17 mouse cellular contexts compared by ENCODE assay signal in the genomic region with DNA sequence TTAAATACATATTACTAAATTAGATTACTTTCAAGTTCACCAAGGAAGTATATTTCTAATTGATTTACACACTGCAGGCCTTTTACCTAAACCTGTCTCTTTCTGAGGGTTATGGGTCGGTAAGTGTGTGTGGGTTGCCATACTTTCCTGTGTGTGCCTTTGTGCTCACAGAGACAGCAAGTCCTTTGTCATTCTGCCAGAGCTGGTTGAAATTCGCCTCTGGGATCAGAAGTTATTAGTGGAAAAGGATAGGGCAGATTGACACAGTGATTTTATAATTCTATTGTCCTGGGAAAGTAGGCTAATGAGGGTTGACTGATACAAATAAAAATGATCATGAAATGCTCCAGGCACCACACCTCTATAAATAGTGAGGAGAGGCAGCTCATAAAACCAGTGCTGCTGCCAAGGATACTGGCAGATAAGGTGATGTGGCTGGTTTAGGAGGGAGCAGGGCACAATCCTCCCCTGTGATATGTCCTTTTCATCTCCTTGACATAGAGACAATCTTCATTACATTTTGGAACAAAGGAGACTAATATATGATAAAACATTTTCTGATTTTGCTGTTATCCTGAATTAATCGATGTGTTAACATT.
DNase-seq lines count a peak whose midpoint lies in the region; ATAC-seq lines count a peak whose summit lies in the region.
"Had no signal": no experiment of that assay in that cellular context is flagged by ENCODE, and none has a peak within 500 bp of the region (broad histone marks: within the 10 kb centered on the region; RNA-seq: fewer than 3 reads in every experiment).

No protein-coding gene starts in this region.

- no peaks in the 10 kb centered on the region for H3K4me1 ChIP-seq in midbrain, embryonic 13.5 days (replicated peaks)
- no peaks in the 10 kb centered on the region for H3K4me1 ChIP-seq in midbrain, embryonic 10.5 days
- no peaks in the 10 kb centered on the region for H3K4me1 ChIP-seq in midbrain, embryonic 16.5 days (ENCODE audit: control insufficient read depth, insufficient read depth, low read length)
- H3K4me1 ChIP-seq: embryonic facial prominence, embryonic 13.5 days; forebrain, embryonic 13.5 days; limb, embryonic 13.5 days had no signal

- H3K9me3 ChIP-seq in midbrain, embryonic 13.5 days: no peaks in the 10 kb centered on the region
- H3K9me3 ChIP-seq in midbrain, embryonic 10.5 days (replicated peaks): no peaks in the 10 kb centered on the region
- H3K9me3 ChIP-seq in midbrain, embryonic 16.5 days (replicated peaks; ENCODE audit: control insufficient read depth, low read length, poor library complexity, severe bottlenecking): no peaks in the 10 kb centered on the region
- H3K9me3 ChIP-seq: embryonic facial prominence, embryonic 13.5 days; forebrain, embryonic 13.5 days; limb, embryonic 13.5 days had no signal

- ATAC-seq in cerebellum, adult (ENCODE audit: insufficient number of reproducible peaks, low FRiP score, low TSS enrichment): peak; percentile 78
- ATAC-seq in midbrain, embryonic 13.5 days: peak; percentile 67; the same call in 1 of the 2 replicates
- ATAC-seq in midbrain, embryonic 16.5 days: peak; percentile 70
- ATAC-seq: forebrain, embryonic 13.5 days; liver, postnatal 0 days had no signal

- H3K9ac ChIP-seq in midbrain, embryonic 13.5 days (replicated peaks): no peak overlapping the region
- no peak overlapping the region for H3K9ac ChIP-seq in midbrain, embryonic 16.5 days (ENCODE audit: low read depth, low read length)
- H3K9ac ChIP-seq: embryonic facial prominence, embryonic 13.5 days; forebrain, embryonic 13.5 days; limb, embryonic 13.5 days; liver, postnatal 0 days had no signal

- no peaks in the 10 kb centered on the region for H3K36me3 ChIP-seq in midbrain, embryonic 13.5 days
- no peaks in the 10 kb centered on the region for H3K36me3 ChIP-seq in midbrain, embryonic 10.5 days
- no peaks in the 10 kb centered on the region for H3K36me3 ChIP-seq in midbrain, embryonic 16.5 days (ENCODE audit: control insufficient read depth, insufficient read depth, low read length)
- H3K36me3 ChIP-seq: embryonic facial prominence, embryonic 13.5 days; limb, embryonic 13.5 days had no signal

- no peak overlapping the region for H3K4me2 ChIP-seq in midbrain, embryonic 13.5 days (replicated peaks)
- H3K4me2 ChIP-seq in midbrain, embryonic 16.5 days (ENCODE audit: low read length): no peak overlapping the region
- H3K4me2 ChIP-seq: embryonic facial prominence, embryonic 13.5 days; forebrain, embryonic 13.5 days; limb, embryonic 13.5 days had no signal

- no peaks in the 10 kb centered on the region for H3K27me3 ChIP-seq in midbrain, embryonic 13.5 days
- no peaks in the 10 kb centered on the region for H3K27me3 ChIP-seq in midbrain, embryonic 10.5 days (ENCODE audit: low read depth, poor library complexity, severe bottlenecking)
- H3K27me3 ChIP-seq in midbrain, embryonic 16.5 days (ENCODE audit: control insufficient read depth, insufficient read depth, low read depth, low read length): no peaks in the 10 kb centered on the region
- H3K27me3 ChIP-seq: embryonic facial prominence, embryonic 13.5 days; forebrain, embryonic 13.5 days; limb, embryonic 13.5 days had no signal

- no peak overlapping the region; the same call in 1 of the 2 replicates for H3K27ac ChIP-seq in midbrain, embryonic 13.5 days
- no peak overlapping the region for H3K27ac ChIP-seq in midbrain, embryonic 10.5 days (replicated peaks)
- no peak overlapping the region for H3K27ac ChIP-seq in midbrain, embryonic 16.5 days (ENCODE audit: low read length)
- H3K27ac ChIP-seq: embryonic facial prominence, embryonic 13.5 days; forebrain, embryonic 13.5 days; kidney, postnatal 0 days; limb, embryonic 13.5 days had no signal

- 58% methylated on average over 3 of the region's 3 CpGs for WGBS in midbrain, embryonic 13.5 days
- 76% methylated on average over 3 of the region's 3 CpGs for WGBS in midbrain, embryonic 10.5 days
- WGBS in midbrain, embryonic 16.5 days: 48% methylated on average over 3 of the region's 3 CpGs

- DNase-seq in cerebellum, postnatal 4 days (ENCODE audit: low spot score in 2 of 2): no peak
- no peak for DNase-seq in midbrain, embryonic 10.5 days (ENCODE audit: low spot score)
- DNase-seq in gonadal fat pad, adult 2 months (ENCODE audit: low read depth): peak; percentile 68
- no peak for DNase-seq in left cerebral cortex, adult 18-20 months (ENCODE audit: low spot score in 2 of 2)
- DNase-seq in B cell, adult 2 months: no peak
- DNase-seq: adrenal gland, postnatal 14 days; gastrocnemius, postnatal 10 days; liver, postnatal 0 days; lung, postnatal 4 days; thymus, adult 18-20 months had no signal

- H3K4me3 ChIP-seq in midbrain, embryonic 13.5 days (replicated peaks): no peak overlapping the region
- H3K4me3 ChIP-seq in midbrain, embryonic 10.5 days: no peak overlapping the region
- no peak overlapping the region for H3K4me3 ChIP-seq in midbrain, embryonic 16.5 days (ENCODE audit: low read depth, low read length)
- H3K4me3 ChIP-seq: embryonic facial prominence, embryonic 13.5 days; forebrain, embryonic 13.5 days; limb, embryonic 13.5 days had no signal
